Mouse (Mus musculus) left cerebral cortex, adult 2 months (tissue): ENCODE data around the gene Ep400. TPM values are rescaled to one million over a fixed set of nuclear protein-coding genes. Genes with fewer than 3 reads are reported as not detected.
"Not testable (repeated sequence)": the region's sequence is repeated elsewhere in the genome, so short reads cannot be mapped to it uniquely, and the experiment has no call there.

Experiments
- DNase-seq, 2 experiments: peaks; one replicate each; pipeline ENCODE4 v3.0.0; 2021 to 2022; ENCODE audit warnings: low spot score in 2 of 2, mixed read lengths in 1 of 2; ENCODE audit errors: extremely low spot score in 1 of 2
- H3K27ac ChIP-seq: fragments of 200-600 bp; 2 replicates; pipeline ENCODE4 v1.8.1; 2022
- H3K4me3 ChIP-seq: fragments of 200-600 bp; 2 replicates; pipeline ENCODE4 v1.8.1; 2022
- CTCF ChIP-seq: fragments of 200-600 bp; IDR thresholded peaks from 2 replicates; pipeline ENCODE4 v1.8.1; 2022; ENCODE audit warnings: antibody characterized with exemption, mild to moderate bottlenecking, moderate library complexity
- intact Hi-C: fragments of 180-260 bp; cut with DNase I; formaldehyde crosslinking; loops from one replicate; pipeline ENCODE4 v1.15.1; 2025
- total RNA-seq, 2 experiments: library from RNA; stranded (reverse); gene quantifications; 2 replicates each; pipeline ENCODE4 v1.2.3; 2021

Ep400 gene
- total RNA-seq, 2 experiments from 2014 or later = 106 to 114 TPM

- TF ChIP-seq CTCF = no peak
- intact Hi-C loops = no loop called here
Measured at GRCm38 (mm10) chr5:110778263-110778662, 7.7 kb upstream of the Ep400 start.

GRCm38 (mm10) chr5:110776141-110776540, 5.6 kb upstream of the Ep400 start:
- Histone ChIP-seq H3K27ac (no peak overlapping the region), H3K4me3 (no peak overlapping the region)
- intact Hi-C loops = no loop called here
- no peak for TF ChIP-seq CTCF
- no peak for DNase-seq

More at GRCm38 (mm10) chr5:110778263-110778662, 7.7 kb upstream of the Ep400 start:
- Histone ChIP-seq H3K4me3 (no peak overlapping the region), H3K27ac (no peak overlapping the region)
- no peak for DNase-seq

- no peak for DNase-seq
- intact Hi-C loops = no loop called here
- no peak overlapping the region for H3K4me3 ChIP-seq
- no peak overlapping the region for H3K27ac ChIP-seq
- no peak for TF ChIP-seq CTCF
Measured at GRCm38 (mm10) chr5:110774511-110774910, 4.0 kb upstream of the Ep400 start.

GRCm38 (mm10) chr5:110772945-110773344, 2.4 kb upstream of the Ep400 start:
- H3K4me3 ChIP-seq, DNase-seq, H3K27ac ChIP-seq, intact Hi-C loops: not testable (repeated sequence)

- TF ChIP-seq CTCF = no peak
- intact Hi-C loops = loop anchor here (2.0 kb wide), 1 partner anchor 39 kb away; no protein-coding TSS in a partner anchor
- H3K27ac ChIP-seq = peak overlapping the region; percentile 85
- peak overlapping the region; percentile 90 for H3K4me3 ChIP-seq
- DNase-seq = peak in 1 of 2 experiments; percentile 56
Measured at GRCm38 (mm10) chr5:110770031-110770445, 479 bp downstream of the Ep400 start.

GRCm38 (mm10) chr5:110769272-110769671, 1.2 kb downstream of the Ep400 start:
- no peak for TF ChIP-seq CTCF
- DNase-seq = no peak
- Histone ChIP-seq H3K4me3 (peak overlapping the region; percentile 90), H3K27ac (no peak overlapping the region)
- intact Hi-C loops = no loop called here

GRCm38 (mm10) chr5:110763890-110764289, 6.6 kb downstream of the Ep400 start:
- TF ChIP-seq CTCF = no peak
- H3K27ac ChIP-seq = no peak overlapping the region
- no peak overlapping the region for H3K4me3 ChIP-seq
- intact Hi-C loops = no loop called here
- no peak for DNase-seq

- DNase-seq = no peak
- no peak for TF ChIP-seq CTCF
- H3K27ac ChIP-seq = no peak overlapping the region
- intact Hi-C loops = no loop called here
- no peak overlapping the region for H3K4me3 ChIP-seq
Measured at GRCm38 (mm10) chr5:110745021-110745420, 25.5 kb downstream of the Ep400 start.

- TF ChIP-seq CTCF = no peak
- Histone ChIP-seq H3K4me3 (no peak overlapping the region), H3K27ac (no peak overlapping the region)
- intact Hi-C loops = no loop called here
- DNase-seq = no peak
Measured at GRCm38 (mm10) chr5:110739496-110740275, 30.8 kb downstream of the Ep400 start.

GRCm38 (mm10) chr5:110735606-110736005, 34.9 kb downstream of the Ep400 start:
- no peak for TF ChIP-seq CTCF
- no peak for DNase-seq
- Histone ChIP-seq H3K4me3 (no peak overlapping the region), H3K27ac (no peak overlapping the region)
- intact Hi-C loops = no loop called here

GRCm38 (mm10) chr5:110733231-110733823, 37.2 kb downstream of the Ep400 start:
- intact Hi-C loops = no loop called here

GRCm38 (mm10) chr5:110731227-110731626, 39.3 kb downstream of the Ep400 start:
- DNase-seq = no peak
- TF ChIP-seq CTCF = no peak

More at GRCm38 (mm10) chr5:110733231-110733823, 37.2 kb downstream of the Ep400 start:
- Histone ChIP-seq H3K27ac (no peak overlapping the region; the same call in 1 of the 2 replicates), H3K4me3 (no peak overlapping the region)
- DNase-seq = no peak
- no peak for TF ChIP-seq CTCF

More at GRCm38 (mm10) chr5:110731227-110731626, 39.3 kb downstream of the Ep400 start:
- Histone ChIP-seq H3K27ac (peak overlapping the region; percentile 45; the same call in 1 of the 2 replicates), H3K4me3 (no peak overlapping the region)
- intact Hi-C loops = no loop called here
